Mouse (Mus musculus): Measurements from ENCODE around the gene Zfp536. TPM values are rescaled to one million over a fixed set of nuclear protein-coding genes. Genes with fewer than 3 reads are reported as not detected.

Gene Zfp536
- polyA plus RNA-seq, 1 experiment: 0.49 TPM

DNA sequence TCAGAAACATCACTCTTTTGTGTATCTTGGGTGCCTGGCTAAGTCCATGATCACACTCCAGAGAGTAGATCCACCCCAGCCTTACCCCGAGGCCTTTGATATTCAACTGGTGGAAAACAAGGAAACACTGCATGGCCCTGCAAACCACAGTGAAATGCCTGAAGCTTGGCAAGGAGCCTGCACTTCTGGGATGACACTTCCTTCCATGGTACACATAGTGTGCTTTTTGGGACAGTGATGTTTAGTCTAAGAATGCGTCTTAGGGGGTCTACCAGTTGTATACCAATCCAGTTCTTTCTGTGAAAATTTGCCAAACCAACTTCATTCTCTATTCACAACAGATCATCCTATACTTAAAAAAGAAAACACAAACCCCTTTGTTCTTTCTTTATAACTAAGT is 242.3 kb downstream of the Zfp536 start:
- no peaks in the 10 kb centered on the region for H3K36me3 ChIP-seq (ENCODE audit: control insufficient read depth, insufficient read depth, low read length)
- 95% methylated on average over 2 of the region's 2 CpGs for WGBS
- H3K4me3 ChIP-seq (ENCODE audit: control insufficient read depth, insufficient read depth, low read length): no peak overlapping the region
- H3K27ac ChIP-seq (ENCODE audit: control insufficient read depth, insufficient read depth, low read length): no peak overlapping the region
- H3K27me3 ChIP-seq (ENCODE audit: control insufficient read depth, insufficient read depth, low read length): no peaks in the 10 kb centered on the region
- no peaks in the 10 kb centered on the region; the same call in 1 of the 2 replicates for H3K4me1 ChIP-seq (replicated peaks; ENCODE audit: control insufficient read depth, insufficient read depth, low read length)
- TF ChIP-seq POLR2A (IDR thresholded peaks at IDR 0.05; ENCODE audit: control insufficient read depth, extremely low read depth, insufficient read depth, low read length, poor library complexity): no peak
- TF ChIP-seq CTCF (IDR thresholded peaks at IDR 0.05; ENCODE audit: borderline replicate concordance, control insufficient read depth, extremely low read depth, insufficient read depth, low read length, poor library complexity): no peak
- no peak for DNase-seq

DNA sequence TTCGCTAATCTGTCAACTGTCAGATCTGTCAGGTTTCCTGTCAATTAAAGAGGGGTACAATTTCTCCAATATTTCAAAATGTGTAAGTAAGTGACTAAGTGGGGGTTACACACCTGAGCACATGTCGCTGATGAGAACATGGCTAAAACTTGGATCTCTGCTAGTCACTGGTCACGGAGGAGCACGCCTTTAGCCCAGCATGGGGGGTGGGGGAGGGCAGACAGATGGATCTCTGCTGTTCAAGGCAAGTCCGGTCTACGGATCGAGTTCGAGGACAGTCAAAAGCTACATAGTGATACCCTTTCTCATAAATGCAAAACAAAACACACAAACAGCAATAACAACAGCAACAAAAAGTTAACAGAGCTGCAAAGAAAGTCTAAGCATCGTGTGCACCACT is 245.1 kb downstream of the Zfp536 start:
- Histone ChIP-seq H3K4me3 (ENCODE audit: control insufficient read depth, insufficient read depth, low read length) (no peak overlapping the region), H3K27ac (ENCODE audit: control insufficient read depth, insufficient read depth, low read length) (no peak overlapping the region), H3K4me1 (replicated peaks; ENCODE audit: control insufficient read depth, insufficient read depth, low read length) (no peaks in the 10 kb centered on the region; the same call in 1 of the 2 replicates), H3K27me3 (ENCODE audit: control insufficient read depth, insufficient read depth, low read length) (no peaks in the 10 kb centered on the region), H3K36me3 (ENCODE audit: control insufficient read depth, insufficient read depth, low read length) (no peaks in the 10 kb centered on the region)
- WGBS: 88% methylated on average over 9 of the region's 9 CpGs
- no peak for DNase-seq
- no peak for TF ChIP-seq CTCF (IDR thresholded peaks at IDR 0.05; ENCODE audit: borderline replicate concordance, control insufficient read depth, extremely low read depth, insufficient read depth, low read length, poor library complexity)
- no peak for TF ChIP-seq POLR2A (IDR thresholded peaks at IDR 0.05; ENCODE audit: control insufficient read depth, extremely low read depth, insufficient read depth, low read length, poor library complexity)

DNA sequence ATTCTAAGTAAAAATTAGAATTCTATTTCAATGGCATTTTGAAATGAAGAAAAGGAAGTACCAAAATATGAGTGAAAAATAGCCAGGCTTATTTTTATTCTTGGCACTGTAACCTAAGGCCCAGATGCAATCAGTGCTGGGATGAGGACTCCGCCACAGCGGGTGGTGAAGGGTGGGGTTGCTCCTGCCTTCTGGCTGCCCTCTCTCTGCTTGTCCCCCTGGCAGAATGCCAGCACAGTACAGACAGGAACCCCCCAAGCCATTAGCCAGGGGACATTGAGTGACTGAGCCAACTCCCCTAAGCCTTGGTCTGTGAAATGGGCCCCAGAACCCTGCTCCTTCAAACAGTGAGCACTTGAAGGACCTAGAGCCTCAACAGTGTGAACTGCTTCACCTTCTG is 245.6 kb downstream of the Zfp536 start:
- 77% methylated on average over 2 of the region's 2 CpGs for WGBS
- no peak overlapping the region for H3K4me3 ChIP-seq (ENCODE audit: control insufficient read depth, insufficient read depth, low read length)
- no peaks in the 10 kb centered on the region; the same call in 1 of the 2 replicates for H3K4me1 ChIP-seq (replicated peaks; ENCODE audit: control insufficient read depth, insufficient read depth, low read length)
- TF ChIP-seq POLR2A (IDR thresholded peaks at IDR 0.05; ENCODE audit: control insufficient read depth, extremely low read depth, insufficient read depth, low read length, poor library complexity) (no peak), CTCF (IDR thresholded peaks at IDR 0.05; ENCODE audit: borderline replicate concordance, control insufficient read depth, extremely low read depth, insufficient read depth, low read length, poor library complexity) (no peak)
- no peaks in the 10 kb centered on the region for H3K36me3 ChIP-seq (ENCODE audit: control insufficient read depth, insufficient read depth, low read length)
- H3K27me3 ChIP-seq (ENCODE audit: control insufficient read depth, insufficient read depth, low read length): no peaks in the 10 kb centered on the region
- no peak for DNase-seq
- no peak overlapping the region for H3K27ac ChIP-seq (ENCODE audit: control insufficient read depth, insufficient read depth, low read length)

DNA sequence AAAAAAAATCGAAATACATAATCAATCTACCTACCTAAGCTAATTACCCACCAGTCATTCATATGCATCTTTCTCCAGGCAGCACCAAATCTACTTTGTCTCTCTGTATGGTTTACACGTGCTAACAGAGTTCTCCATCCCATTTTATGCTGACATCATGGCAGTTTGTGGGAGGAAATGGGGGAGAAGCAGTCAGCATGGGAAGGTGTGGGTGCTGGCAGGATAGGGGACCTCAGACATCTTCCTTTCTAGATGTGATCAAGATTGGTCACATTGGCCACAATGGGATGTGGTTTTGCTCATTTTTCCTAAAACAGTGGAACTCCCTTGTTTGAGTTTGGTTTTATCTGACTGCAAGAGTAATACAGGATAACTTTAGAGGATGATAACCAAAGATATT is 252.0 kb downstream of the Zfp536 start:
- Histone ChIP-seq H3K27me3 (ENCODE audit: control insufficient read depth, insufficient read depth, low read length) (no peaks in the 10 kb centered on the region), H3K27ac (ENCODE audit: control insufficient read depth, insufficient read depth, low read length) (no peak overlapping the region), H3K4me3 (ENCODE audit: control insufficient read depth, insufficient read depth, low read length) (no peak overlapping the region), H3K4me1 (replicated peaks; ENCODE audit: control insufficient read depth, insufficient read depth, low read length) (no peaks in the 10 kb centered on the region; the same call in 1 of the 2 replicates), H3K36me3 (ENCODE audit: control insufficient read depth, insufficient read depth, low read length) (no peaks in the 10 kb centered on the region)
- DNase-seq: no peak
- 42% methylated on average over 2 of the region's 2 CpGs for WGBS
- TF ChIP-seq CTCF (IDR thresholded peaks at IDR 0.05; ENCODE audit: borderline replicate concordance, control insufficient read depth, extremely low read depth, insufficient read depth, low read length, poor library complexity): no peak
- TF ChIP-seq POLR2A (IDR thresholded peaks at IDR 0.05; ENCODE audit: control insufficient read depth, extremely low read depth, insufficient read depth, low read length, poor library complexity): no peak

DNA sequence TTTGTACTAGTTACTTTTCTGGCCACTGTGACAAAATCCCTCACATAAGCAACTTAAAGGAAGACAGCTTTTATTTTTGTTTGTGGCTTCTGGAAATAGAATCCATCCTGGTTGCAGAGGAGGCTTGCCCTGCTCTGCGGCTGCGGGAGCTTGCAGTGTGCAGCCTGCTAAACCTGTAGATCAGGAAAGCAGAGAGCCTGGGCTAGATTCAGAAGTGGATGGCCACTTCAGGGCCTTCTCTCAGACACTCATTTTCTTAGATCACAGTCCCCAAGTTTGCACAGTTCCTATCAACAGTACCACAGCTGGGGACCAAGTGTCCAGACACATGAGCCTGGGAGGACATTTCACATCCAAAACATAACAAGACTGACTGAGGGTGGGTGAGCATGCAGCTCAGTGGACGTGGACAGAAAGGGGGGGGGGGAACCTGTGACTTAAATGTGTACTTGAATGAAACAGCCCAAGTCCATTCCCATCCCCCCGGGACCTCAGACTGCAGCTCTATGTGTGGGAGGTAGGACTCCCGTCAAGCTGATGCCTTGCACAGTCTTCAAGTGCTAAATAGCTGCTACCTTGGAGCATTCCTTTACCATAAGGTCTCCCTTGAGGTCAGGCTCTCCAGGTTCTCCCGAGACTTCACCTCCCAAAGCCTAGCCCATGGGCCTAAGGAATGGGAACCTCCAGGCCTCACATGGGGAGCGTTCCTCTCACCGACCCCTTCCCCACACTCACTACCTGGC is 262.3 kb downstream of the Zfp536 start:
- no peaks in the 10 kb centered on the region for H3K27me3 ChIP-seq (ENCODE audit: control insufficient read depth, insufficient read depth, low read length)
- no peak for TF ChIP-seq CTCF (IDR thresholded peaks at IDR 0.05; ENCODE audit: borderline replicate concordance, control insufficient read depth, extremely low read depth, insufficient read depth, low read length, poor library complexity)
- TF ChIP-seq POLR2A (IDR thresholded peaks at IDR 0.05; ENCODE audit: control insufficient read depth, extremely low read depth, insufficient read depth, low read length, poor library complexity): no peak
- WGBS: 93% methylated on average over 8 of the region's 8 CpGs
- no peaks in the 10 kb centered on the region for H3K36me3 ChIP-seq (ENCODE audit: control insufficient read depth, insufficient read depth, low read length)
- H3K4me1 ChIP-seq (replicated peaks; ENCODE audit: control insufficient read depth, insufficient read depth, low read length): no peaks in the 10 kb centered on the region
- no peak overlapping the region for H3K4me3 ChIP-seq (ENCODE audit: control insufficient read depth, insufficient read depth, low read length)
- H3K27ac ChIP-seq (ENCODE audit: control insufficient read depth, insufficient read depth, low read length): no peak overlapping the region
- DNase-seq: no peak

DNA sequence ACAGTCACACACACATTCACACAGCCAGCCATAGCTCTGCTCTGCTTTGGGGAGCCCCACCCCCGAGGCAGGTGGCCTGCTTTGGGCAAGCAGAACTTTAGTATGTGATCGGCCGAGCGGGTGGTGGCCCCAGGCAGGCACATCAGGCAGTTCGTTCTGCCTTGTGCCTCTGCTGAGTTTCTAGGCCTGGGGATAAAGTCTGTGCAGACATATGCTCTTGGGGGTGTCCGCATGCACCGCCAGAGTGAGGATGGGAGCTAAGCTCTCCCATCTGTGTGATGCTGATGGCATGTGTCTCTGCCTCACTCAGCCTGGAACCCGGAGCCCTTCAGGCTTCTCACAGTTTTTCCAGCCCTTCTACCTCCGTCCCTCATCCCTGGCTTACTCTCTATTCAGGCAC is 263.7 kb downstream of the Zfp536 start:
- Histone ChIP-seq H3K27ac (ENCODE audit: control insufficient read depth, insufficient read depth, low read length) (no peak overlapping the region), H3K27me3 (ENCODE audit: control insufficient read depth, insufficient read depth, low read length) (no peaks in the 10 kb centered on the region), H3K36me3 (ENCODE audit: control insufficient read depth, insufficient read depth, low read length) (no peaks in the 10 kb centered on the region), H3K4me3 (ENCODE audit: control insufficient read depth, insufficient read depth, low read length) (no peak overlapping the region), H3K4me1 (replicated peaks; ENCODE audit: control insufficient read depth, insufficient read depth, low read length) (no peaks in the 10 kb centered on the region)
- WGBS: 83% methylated on average over 9 of the region's 9 CpGs
- TF ChIP-seq CTCF (IDR thresholded peaks at IDR 0.05; ENCODE audit: borderline replicate concordance, control insufficient read depth, extremely low read depth, insufficient read depth, low read length, poor library complexity): no peak
- TF ChIP-seq POLR2A (IDR thresholded peaks at IDR 0.05; ENCODE audit: control insufficient read depth, extremely low read depth, insufficient read depth, low read length, poor library complexity): no peak
- no peak for DNase-seq

All from thymus, adult 2 months (tissue).